In genomic region chr14:95880954-95881353, GRCm38 (mm10) we compare ENCODE assay signal across 20 mouse cellular contexts. TPM values are rescaled to one million over a fixed set of nuclear protein-coding genes. Genes with fewer than 3 reads are reported as not detected.
DNase-seq lines count a peak whose midpoint lies in the region; TF ChIP-seq lines count a peak whose summit lies in the region.
"Had no signal": no experiment of that assay in that cellular context is flagged by ENCODE, and none has a peak within 500 bp of the region (broad histone marks: within the 10 kb centered on the region; RNA-seq: fewer than 3 reads in every experiment).

4921530L21Rik (plus strand) TSS chr14:95881254.

- H3K36me3 ChIP-seq in testis, adult 2 months (ENCODE audit: control insufficient read depth, insufficient read depth, low read length): no peaks in the 10 kb centered on the region
- H3K36me3 ChIP-seq: G1E had no signal

- no peak for TF ChIP-seq CTCF in testis, adult 2 months (IDR thresholded peaks at IDR 0.05; ENCODE audit: control insufficient read depth, insufficient read depth, insufficient replicate concordance, low read depth, low read length)

- peaks cover 3% of the 10 kb centered on the region; the same call in 1 of the 2 replicates for H3K4me1 ChIP-seq in testis, adult 2 months (ENCODE audit: control insufficient read depth, insufficient read depth, low read length)

- H3K27me3 ChIP-seq in testis, adult 2 months (ENCODE audit: control insufficient read depth, insufficient read depth, low read length): no peaks in the 10 kb centered on the region
- H3K27me3 ChIP-seq: CH12.LX, Patski had no signal

- H3K27ac ChIP-seq in testis, adult 2 months (ENCODE audit: control insufficient read depth, insufficient read depth, low read depth, low read length): no peak within 1 kb of the TSS

- peak within 1 kb of the TSS; percentile 68 for H3K4me3 ChIP-seq in testis, adult 2 months (ENCODE audit: control insufficient read depth, low read depth, low read length)

- TF ChIP-seq POLR2A in testis, adult 2 months (IDR thresholded peaks at IDR 0.05; ENCODE audit: control insufficient read depth, low read depth, low read length): no peak

- no peak for DNase-seq in testis, postnatal 10 days (ENCODE audit: low spot score)
- DNase-seq: adrenal gland, adult 2 months; adrenal gland, adult 8-10 months; adrenal gland, postnatal 10 days; adrenal gland, postnatal 14 days; adrenal gland, postnatal 25 days; adrenal gland, postnatal 36 days; B cell, adult 2 months; cerebellum, adult 11 months; cerebellum, adult 11-12 months; cerebellum, adult 18-20 months; cerebellum, adult 2 months had no signal

RNA-seq across cellular contexts. Expression of gene 4921530L21Rik, which starts in this region (rescaled TPM):
- 20.2 and 28.4 TPM in 2 replicates for polyA plus RNA-seq in testis, adult 2 months (2012; rRNA removed)
- polyA plus RNA-seq: activated CD4-positive, CD25-positive, alpha-beta regulatory T cell, adult 4 months; adrenal gland, adult 2 months; brain, embryonic 14.5 days; C2C12; CD4-positive, CD25-positive, alpha-beta regulatory T cell, adult 4 months; cerebellum, adult 2 months; G1E; Patski had no signal
